Mouse (Mus musculus) lung, embryonic 16.5 days (tissue): ENCODE results near the gene Amacr. TPM values are rescaled to one million over a fixed set of nuclear protein-coding genes. Genes with fewer than 3 reads are reported as not detected.

Source experiments
- ATAC-seq: fragments of 200-750 bp; cut with Nextera tagmentation; 2 replicates; pipeline ENCODE4 v1.8.0; 2017; ENCODE audit warnings: low read depth, mild to moderate bottlenecking, moderate library complexity
- H3K27ac ChIP-seq: fragments of 300-500 bp; sonication (generic); 2 replicates; pipeline ENCODE4 v1.5.1; 2014; ENCODE audit warnings: mild to moderate bottlenecking, control low read depth, low read length
- H3K27me3 ChIP-seq: fragments of 300-500 bp; sonication (generic); 2 replicates; pipeline ENCODE4 v1.6.1; 2014; ENCODE audit warnings: low read depth, low read length, mixed read lengths; ENCODE audit not compliant: control insufficient read depth, insufficient read depth
- H3K36me3 ChIP-seq: fragments of 300-500 bp; sonication (generic); 2 replicates; pipeline ENCODE4 v1.6.1; 2014; ENCODE audit warnings: low read length; ENCODE audit not compliant: control insufficient read depth, insufficient read depth
- H3K4me1 ChIP-seq: fragments of 300-500 bp; sonication (generic); replicated peaks from 2 replicates; pipeline ENCODE4 v1.6.1; 2014; ENCODE audit warnings: low read length, mixed read lengths; ENCODE audit not compliant: control insufficient read depth, insufficient read depth
- H3K4me2 ChIP-seq: fragments of 300-500 bp; sonication (generic); 2 replicates; pipeline ENCODE4 v1.6.1; 2014; ENCODE audit warnings: low read depth, low read length, control low read depth
- H3K4me3 ChIP-seq: fragments of 300-500 bp; sonication (generic); 2 replicates; pipeline ENCODE4 v1.5.1; 2014; ENCODE audit warnings: mild to moderate bottlenecking, low read length, control low read depth
- H3K9ac ChIP-seq: fragments of 300-500 bp; sonication (generic); 2 replicates; pipeline ENCODE4 v1.6.1; 2014; ENCODE audit warnings: low read length, control low read depth
- H3K9me3 ChIP-seq: fragments of 300-500 bp; sonication (generic); 2 replicates; pipeline ENCODE4 v1.6.1; 2016; ENCODE audit warnings: low read length; ENCODE audit not compliant: control insufficient read depth
- WGBS: fragments of 180-500 bp; shearing (Covaris S2); extraction: QIAGEN DNeasy Blood & Tissue Kit; methylation state at CpG from one replicate; pipeline ENCODE4 v1.1.7; 2014; 5-methylcytosine and 5-hydroxymethylcytosine counted together
- polyA plus RNA-seq: library from polyadenylated mRNA; unstranded; fragments of >200 nt; fragmentation: Nextera tagmentation; extraction: Ambion mirVana; gene quantifications from 2 replicates; pipeline ENCODE4 v1.2.1, GENCODE M21; 2015

The Amacr gene
- 14.4 and 15.8 TPM in 2 replicates for polyA plus RNA-seq

DNA sequence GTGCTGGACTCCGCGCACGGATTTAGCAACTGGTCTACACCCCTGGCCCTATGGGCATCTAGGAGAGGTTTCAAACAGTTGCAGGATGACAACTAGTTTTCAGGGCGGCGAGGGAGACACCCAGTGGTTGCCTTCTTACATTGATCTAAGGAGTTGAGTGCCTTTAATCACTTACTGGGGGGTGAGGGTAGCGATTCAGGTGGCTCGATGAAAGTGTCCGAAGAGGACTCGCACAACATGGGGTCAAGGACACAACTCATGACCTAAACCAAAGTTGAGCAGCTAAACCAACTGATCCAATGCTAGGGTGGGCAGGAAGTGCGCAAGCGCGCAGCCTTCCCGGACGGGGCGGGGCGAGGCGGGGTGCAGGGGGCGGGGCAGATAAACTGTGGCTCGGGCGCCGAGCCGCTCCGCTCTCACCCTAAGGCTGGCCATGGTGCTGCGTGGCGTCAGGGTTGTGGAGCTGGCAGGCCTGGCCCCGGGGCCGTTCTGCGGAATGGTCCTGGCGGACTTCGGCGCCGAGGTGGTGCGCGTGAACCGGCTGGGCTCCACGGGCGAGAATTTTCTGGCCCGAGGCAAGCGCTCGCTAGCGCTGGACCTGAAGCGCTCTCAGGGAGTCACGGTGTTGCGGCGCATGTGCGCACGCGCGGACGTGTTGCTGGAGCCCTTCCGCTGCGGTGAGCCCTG, at the start of gene Amacr:
Gene Amacr, plus strand, starts transcription at position 380 of the 687 bp plus-strand sequence.
- H3K27me3 ChIP-seq = no peaks in the 10 kb centered on the region
- peak within 1 kb of the TSS; percentile 80 for H3K9ac ChIP-seq
- peak within 1 kb of the TSS; percentile 72 for H3K4me3 ChIP-seq
- no peaks in the 10 kb centered on the region for H3K9me3 ChIP-seq
- peak within 1 kb of the TSS; percentile 91 for H3K27ac ChIP-seq
- ATAC-seq = peak; percentile 100
- H3K4me1 ChIP-seq = peaks cover 9% of the 10 kb centered on the region; the same call in 1 of the 2 replicates
- WGBS = under 1% methylated on average over 52 of the region's 52 CpGs
- no peaks in the 10 kb centered on the region for H3K36me3 ChIP-seq
- H3K4me2 ChIP-seq = peak within 1 kb of the TSS; percentile 84

DNA sequence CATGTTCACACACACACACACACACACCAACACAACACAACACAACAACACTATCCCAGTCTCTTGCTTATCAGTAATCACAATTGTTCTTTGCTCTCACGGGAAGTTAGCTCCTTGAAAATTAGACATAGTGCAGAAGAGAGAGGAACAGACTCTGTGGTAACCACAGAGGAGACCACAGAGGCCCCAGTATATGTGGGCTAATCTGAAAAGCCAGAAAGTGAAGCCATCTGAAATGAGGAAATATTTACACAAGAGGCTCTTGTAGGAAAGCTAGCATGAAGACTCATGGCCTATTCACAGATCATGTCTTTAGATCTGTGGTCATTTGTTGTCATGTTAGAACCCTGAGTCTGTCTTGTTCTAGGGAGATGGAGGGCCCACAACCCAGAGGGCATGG, 47.6 kb upstream of the Amacr start:
- no peak overlapping the region for H3K27ac ChIP-seq
- H3K36me3 ChIP-seq = no peaks in the 10 kb centered on the region
- no peaks in the 10 kb centered on the region for H3K27me3 ChIP-seq
- no peaks in the 10 kb centered on the region for H3K9me3 ChIP-seq
- ATAC-seq = no peak
- 48% methylated on average over 1 of the region's 1 CpGs for WGBS
- no peak overlapping the region for H3K9ac ChIP-seq
- H3K4me3 ChIP-seq = no peak overlapping the region
- H3K4me1 ChIP-seq = no peaks in the 10 kb centered on the region
- no peak overlapping the region for H3K4me2 ChIP-seq

DNA sequence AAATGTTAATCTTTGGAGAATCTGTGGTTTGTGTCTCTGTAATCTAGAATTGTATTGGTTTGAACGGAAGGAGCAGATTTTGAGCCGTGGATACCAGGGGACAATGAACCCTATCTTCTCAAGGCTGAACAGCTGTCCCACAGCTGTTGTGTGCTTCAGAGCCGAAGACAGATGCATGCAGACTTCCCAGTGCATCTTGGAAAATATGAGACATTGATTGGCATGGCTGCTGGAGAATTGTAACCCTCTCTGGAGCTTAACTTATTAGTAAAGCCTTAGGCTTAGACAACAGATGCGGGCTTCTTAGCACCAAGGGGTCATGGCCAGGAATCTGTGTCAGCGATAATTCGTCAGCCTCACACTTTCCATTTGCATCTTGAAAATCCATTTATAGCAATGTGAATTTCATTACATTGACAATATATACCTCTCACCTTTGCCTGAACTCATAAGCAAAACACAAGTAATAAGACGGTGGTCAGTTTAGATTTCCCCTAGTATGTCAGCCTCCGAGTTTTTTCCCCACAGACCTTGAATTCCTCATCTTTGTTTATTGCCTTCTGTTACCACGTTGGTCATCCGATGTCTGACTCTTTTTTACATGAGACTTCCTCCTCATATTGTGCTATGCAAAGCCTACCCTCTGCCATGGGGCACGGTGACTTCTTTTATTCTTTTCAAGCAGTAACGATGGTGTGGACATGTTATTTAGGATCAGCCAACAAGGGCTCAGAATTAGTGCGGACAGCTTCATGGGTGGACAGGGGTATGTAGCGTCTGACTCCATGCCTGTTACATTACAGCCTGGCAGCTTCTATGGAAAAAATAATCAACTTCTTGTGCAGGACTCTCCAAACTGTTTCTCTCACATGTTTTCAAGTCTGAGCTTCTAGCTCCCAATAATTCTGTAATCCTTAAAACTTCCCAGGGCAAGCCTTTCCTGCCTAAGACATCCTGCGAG, 41.1 kb upstream of the Amacr start:
- Histone ChIP-seq H3K4me2 (no peak overlapping the region), H3K9ac (no peak overlapping the region), H3K27ac (no peak overlapping the region), H3K36me3 (no peaks in the 10 kb centered on the region), H3K4me3 (no peak overlapping the region), H3K27me3 (no peaks in the 10 kb centered on the region), H3K4me1 (no peaks in the 10 kb centered on the region), H3K9me3 (no peaks in the 10 kb centered on the region)
- WGBS = 60% methylated on average over 15 of the region's 15 CpGs
- ATAC-seq = no peak

DNA sequence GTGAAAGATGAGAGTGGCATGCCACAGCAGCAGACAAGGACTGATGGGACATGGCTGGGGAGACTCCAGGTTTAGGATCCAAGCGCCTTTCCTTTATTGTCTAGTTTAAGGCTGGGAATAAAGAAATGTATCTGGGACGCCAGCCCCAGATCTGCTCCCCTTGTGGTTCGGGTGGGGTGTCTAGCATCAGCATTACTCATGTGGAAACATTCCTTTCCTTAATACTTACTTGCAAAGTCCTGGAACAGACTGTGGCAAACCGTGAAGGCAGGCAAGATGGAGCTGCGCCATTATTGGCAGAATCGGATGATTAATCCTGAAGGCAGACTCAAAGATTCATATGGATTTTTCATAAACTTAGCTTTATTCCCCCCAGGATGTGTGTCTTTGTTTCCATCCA, 39.7 kb upstream of the Amacr start:
- Histone ChIP-seq H3K36me3 (no peaks in the 10 kb centered on the region), H3K27ac (no peak overlapping the region), H3K27me3 (no peaks in the 10 kb centered on the region), H3K9ac (no peak overlapping the region), H3K9me3 (no peaks in the 10 kb centered on the region), H3K4me1 (no peaks in the 10 kb centered on the region), H3K4me2 (no peak overlapping the region), H3K4me3 (no peak overlapping the region)
- no peak for ATAC-seq
- WGBS = 68% methylated on average over 6 of the region's 6 CpGs

DNA sequence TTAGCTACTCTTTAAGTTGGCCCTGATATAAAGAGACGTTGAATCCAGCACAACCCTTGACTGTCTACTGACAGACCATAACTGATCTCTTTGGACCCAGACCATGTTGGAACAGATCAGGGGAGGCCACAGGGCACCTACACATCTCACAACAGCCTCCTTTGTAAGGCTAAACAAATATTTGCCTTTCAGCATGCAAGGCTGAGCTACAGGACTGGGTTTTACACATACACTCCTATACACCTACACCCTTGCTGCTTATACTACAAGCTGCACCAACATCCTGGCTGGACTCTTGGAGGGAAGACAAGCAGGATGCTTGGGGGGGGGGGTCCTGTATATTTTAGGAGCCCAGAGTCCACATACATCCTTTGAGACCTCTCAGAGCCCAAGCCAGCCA, 33.7 kb upstream of the Amacr start:
- Histone ChIP-seq H3K4me1 (no peaks in the 10 kb centered on the region), H3K9ac (no peak overlapping the region), H3K9me3 (no peaks in the 10 kb centered on the region), H3K27ac (no peak overlapping the region), H3K4me3 (no peak overlapping the region), H3K4me2 (no peak overlapping the region), H3K36me3 (no peaks in the 10 kb centered on the region), H3K27me3 (no peaks in the 10 kb centered on the region)
- ATAC-seq = no peak
- 47% methylated on average over 1 of the region's 1 CpGs for WGBS

DNA sequence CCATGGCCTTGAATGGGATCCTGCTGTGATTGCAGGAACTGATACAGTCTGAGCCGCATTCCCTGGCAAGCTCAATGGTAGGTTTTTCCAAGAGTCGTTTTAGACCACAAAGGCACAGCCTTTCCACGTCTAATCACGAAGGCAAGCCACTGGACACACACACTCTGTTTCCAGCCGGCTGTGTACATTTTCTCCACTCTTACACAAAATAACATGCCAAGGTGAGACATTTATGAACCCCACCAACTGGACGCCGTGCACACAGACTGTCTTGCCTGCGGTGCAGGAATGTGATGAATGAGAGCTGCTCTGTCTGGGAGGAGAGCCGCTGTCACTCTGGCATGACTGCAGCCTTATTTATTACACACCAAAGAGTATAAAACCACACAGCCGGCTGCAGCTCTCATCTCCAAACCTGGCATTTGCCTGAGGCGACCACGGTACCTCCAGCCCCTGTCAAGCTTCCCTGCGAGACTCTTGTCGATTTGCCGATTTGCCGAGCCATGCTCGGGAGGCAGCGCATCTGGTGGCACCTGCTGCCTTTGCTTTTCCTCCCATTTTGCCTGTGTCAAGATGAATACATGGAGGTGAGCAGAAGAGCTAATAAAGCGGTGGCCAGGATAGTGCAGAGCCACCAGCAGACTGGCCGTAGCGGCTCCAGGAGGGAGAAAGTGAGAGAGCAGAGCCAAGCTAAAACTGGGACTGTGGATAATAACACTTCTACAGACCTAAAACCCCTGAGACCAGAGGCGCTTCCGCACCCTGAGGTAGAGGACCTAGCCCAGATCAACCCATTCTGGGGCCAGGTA, 29.4 kb upstream of the Amacr start, which contains the start of gene C1qtnf3:
Gene C1qtnf3, plus strand, starts transcription at position 382 of the 809 bp plus-strand sequence.
- no peak within 1 kb of the TSS for H3K4me2 ChIP-seq
- no peaks in the 10 kb centered on the region for H3K36me3 ChIP-seq
- no peak within 1 kb of the TSS for H3K4me3 ChIP-seq
- no peaks in the 10 kb centered on the region for H3K9me3 ChIP-seq
- no peaks in the 10 kb centered on the region for H3K4me1 ChIP-seq
- H3K9ac ChIP-seq = no peak within 1 kb of the TSS
- no peaks in the 10 kb centered on the region for H3K27me3 ChIP-seq
- 60% methylated on average over 23 of the region's 23 CpGs for WGBS
- ATAC-seq = no peak
- no peak within 1 kb of the TSS for H3K27ac ChIP-seq

DNA sequence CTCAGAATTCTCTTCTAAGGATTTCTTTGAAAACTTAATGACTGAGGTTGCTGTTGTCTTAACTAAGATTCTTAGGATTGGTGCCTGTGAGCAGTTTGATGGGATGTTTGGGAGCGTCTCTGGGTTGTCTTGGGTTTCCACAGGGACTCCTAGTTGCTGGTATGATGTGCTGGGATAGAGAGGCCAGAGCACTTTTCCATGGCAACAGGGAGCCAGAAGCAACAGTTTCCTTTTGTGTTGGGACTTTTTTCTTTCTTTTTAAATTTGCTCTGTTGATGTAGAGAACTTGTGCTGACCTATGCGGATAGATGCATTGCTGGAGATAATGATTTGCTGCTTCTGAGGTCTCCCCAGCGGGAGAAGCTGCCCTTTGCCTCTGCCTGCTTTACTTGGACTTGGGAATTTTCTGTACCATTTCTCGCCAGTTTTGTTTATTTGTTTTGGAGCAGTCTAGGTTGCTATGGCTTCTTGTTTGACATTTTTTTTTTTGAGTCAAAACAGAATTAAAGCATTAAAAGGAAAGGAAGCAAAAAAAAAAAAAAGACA, 28.7 kb upstream of the Amacr start:
- Histone ChIP-seq H3K4me3 (no peak overlapping the region), H3K4me1 (no peaks in the 10 kb centered on the region), H3K27ac (no peak overlapping the region), H3K4me2 (no peak overlapping the region), H3K27me3 (no peaks in the 10 kb centered on the region), H3K9ac (no peak overlapping the region), H3K36me3 (no peaks in the 10 kb centered on the region), H3K9me3 (no peaks in the 10 kb centered on the region)
- 46% methylated on average over 4 of the region's 4 CpGs for WGBS
- no peak for ATAC-seq

DNA sequence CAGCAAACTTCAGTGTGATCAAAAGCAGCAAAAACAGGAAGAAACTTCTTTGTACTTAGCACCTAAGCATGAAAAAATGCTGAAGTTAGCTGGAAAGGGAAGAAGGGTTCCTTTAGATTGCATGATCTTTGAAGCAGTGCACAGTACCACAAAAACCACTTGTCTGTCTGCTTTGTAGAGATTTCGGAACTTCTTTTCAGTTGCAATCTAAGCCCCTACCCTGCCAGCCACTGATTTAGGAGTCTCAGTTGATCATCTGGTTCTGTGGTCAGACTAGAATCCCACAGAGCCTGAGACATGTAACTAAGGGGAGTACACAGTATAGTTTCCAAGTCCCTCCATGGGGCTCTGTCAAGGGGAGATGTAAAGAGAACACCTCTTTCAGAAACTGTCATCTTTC, 28.1 kb upstream of the Amacr start:
- Histone ChIP-seq H3K9me3 (no peaks in the 10 kb centered on the region), H3K4me2 (no peak overlapping the region), H3K27ac (no peak overlapping the region), H3K27me3 (no peaks in the 10 kb centered on the region), H3K36me3 (no peaks in the 10 kb centered on the region), H3K4me1 (no peaks in the 10 kb centered on the region), H3K4me3 (no peak overlapping the region), H3K9ac (no peak overlapping the region)
- WGBS = 81% methylated on average over 1 of the region's 1 CpGs
- ATAC-seq = no peak
